Mouse (Mus musculus) thymus, postnatal 0 days (tissue): Measurements from ENCODE around the gene Stoml1. TPM values are rescaled to one million over a fixed set of nuclear protein-coding genes. Genes with fewer than 3 reads are reported as not detected.
"Not testable (repeated sequence)": the region's sequence is repeated elsewhere in the genome, so short reads cannot be mapped to it uniquely, and the experiment has no call there.

Experiments used
- DNase-seq: peaks from one replicate; pipeline ENCODE4 v3.0.0-alpha.2; 2015; ENCODE audit warnings: low spot score
- polyA plus RNA-seq: library from polyadenylated mRNA; unstranded; fragments of >200 nt; fragmentation: Nextera tagmentation; extraction: Ambion mirVana; gene quantifications from 2 replicates; pipeline ENCODE4 v1.2.1, GENCODE M21; 2015

Stoml1 gene
- polyA plus RNA-seq, 1 experiment from 2014 or later = 55.1 TPM

- not testable (repeated sequence) for DNase-seq
Measured at GRCm38 (mm10) chr9:58271551-58271950, 18.6 kb downstream of the Stoml1 start.

GRCm38 (mm10) chr9:58272068-58272541 lies 19.1 kb downstream of the Stoml1 start:
- no peak for DNase-seq

GRCm38 (mm10) chr9:58272855-58273254 lies 19.9 kb downstream of the Stoml1 start:
- no peak for DNase-seq

GRCm38 (mm10) chr9:58274101-58274604 lies 21.2 kb downstream of the Stoml1 start:
- no peak for DNase-seq

GRCm38 (mm10) chr9:58274626-58275025 lies 21.7 kb downstream of the Stoml1 start:
- no peak for DNase-seq

- DNase-seq = peak; percentile 58
Measured at GRCm38 (mm10) chr9:58275115-58275774, 22.3 kb downstream of the Stoml1 start.

- peak; percentile 72 for DNase-seq
Measured at GRCm38 (mm10) chr9:58275797-58276196, 22.8 kb downstream of the Stoml1 start.

GRCm38 (mm10) chr9:58276346-58276745 lies 23.4 kb downstream of the Stoml1 start:
- DNase-seq = no peak

- DNase-seq = no peak
Measured at GRCm38 (mm10) chr9:58278313-58278712, 25.3 kb downstream of the Stoml1 start.

- DNase-seq = no peak
Measured at GRCm38 (mm10) chr9:58278821-58279723, 26.1 kb downstream of the Stoml1 start.

- DNase-seq = no peak
Measured at GRCm38 (mm10) chr9:58279780-58280179, 26.8 kb downstream of the Stoml1 start.

GRCm38 (mm10) chr9:58280259-58281109 lies 27.5 kb downstream of the Stoml1 start:
- peak; percentile 91 for DNase-seq

GRCm38 (mm10) chr9:58281597-58281996 lies 28.6 kb downstream of the Stoml1 start:
- DNase-seq = peak; percentile 63

GRCm38 (mm10) chr9:58283431-58283830 lies 30.5 kb downstream of the Stoml1 start:
- DNase-seq = no peak

GRCm38 (mm10) chr9:58289090-58289489 lies 36.1 kb downstream of the Stoml1 start:
- no peak for DNase-seq

GRCm38 (mm10) chr9:58289901-58290300 lies 36.9 kb downstream of the Stoml1 start:
- DNase-seq = no peak

- no peak for DNase-seq
Measured at GRCm38 (mm10) chr9:58294527-58294926, 41.6 kb downstream of the Stoml1 start.

GRCm38 (mm10) chr9:58295345-58295744 lies 42.4 kb downstream of the Stoml1 start:
- no peak for DNase-seq

- no peak for DNase-seq
Measured at GRCm38 (mm10) chr9:58295766-58296361, 42.9 kb downstream of the Stoml1 start.

- no peak for DNase-seq
Measured at GRCm38 (mm10) chr9:58297065-58297464, 44.1 kb downstream of the Stoml1 start.
